Mouse (Mus musculus) forebrain, embryonic 14.5 days (tissue): ENCODE data around the gene Hs6st1. TPM values are rescaled to one million over a fixed set of nuclear protein-coding genes. Genes with fewer than 3 reads are reported as not detected.

Source experiments
- ATAC-seq: fragments of 200-750 bp; cut with Nextera tagmentation; 2 replicates; pipeline ENCODE4 v1.8.0; 2017; ENCODE audit warnings: mild to moderate bottlenecking, moderate library complexity
- DNase-seq: peaks from one replicate; pipeline ENCODE4 v3.0.0-alpha.2; 2015; ENCODE audit warnings: low spot score
- H3K27ac ChIP-seq: fragments of 300-500 bp; sonication (generic); 2 replicates; pipeline ENCODE4 v1.5.1; 2014; ENCODE audit warnings: low read depth, mild to moderate bottlenecking, control low read depth, low read length, moderate library complexity
- H3K27me3 ChIP-seq: fragments of 300-500 bp; sonication (generic); replicated peaks from 2 replicates; pipeline ENCODE4 v1.6.1; 2014; ENCODE audit warnings: low read length, control low read depth, mixed read lengths; ENCODE audit not compliant: control insufficient read depth, insufficient read depth
- H3K36me3 ChIP-seq: fragments of 300-500 bp; sonication (generic); 2 replicates; pipeline ENCODE4 v1.6.1; 2014; ENCODE audit warnings: low read length, control low read depth; ENCODE audit not compliant: control insufficient read depth, insufficient read depth
- H3K4me1 ChIP-seq: fragments of 300-500 bp; sonication (generic); 2 replicates; pipeline ENCODE4 v1.6.1; 2014; ENCODE audit warnings: antibody characterized with exemption, low read length, control low read depth; ENCODE audit not compliant: control insufficient read depth, insufficient read depth
- H3K4me2 ChIP-seq: fragments of 300-500 bp; sonication (generic); 2 replicates; pipeline ENCODE4 v1.6.1; 2014; ENCODE audit warnings: mild to moderate bottlenecking, control low read depth, low read length
- H3K4me3 ChIP-seq: fragments of 300-500 bp; sonication (generic); 2 replicates; pipeline ENCODE4 v1.5.1; 2014; ENCODE audit warnings: low read depth, low read length, control low read depth
- H3K9ac ChIP-seq: fragments of 300-500 bp; sonication (generic); 2 replicates; pipeline ENCODE4 v1.6.1; 2014; ENCODE audit warnings: mild to moderate bottlenecking, low read length, control low read depth, moderate library complexity
- H3K9me3 ChIP-seq: fragments of 300-500 bp; sonication (generic); replicated peaks from 2 replicates; pipeline ENCODE4 v1.6.1; 2016; ENCODE audit warnings: low read length, control low read depth, mixed read lengths; ENCODE audit not compliant: control insufficient read depth
- WGBS: fragments of 180-500 bp; shearing (Covaris S2); extraction: QIAGEN DNeasy Blood & Tissue Kit; methylation state at CpG from one replicate; pipeline ENCODE4 v1.1.7; 2014; 5-methylcytosine and 5-hydroxymethylcytosine counted together
- polyA plus RNA-seq: library from polyadenylated mRNA; unstranded; fragments of >200 nt; fragmentation: Nextera tagmentation; extraction: Ambion mirVana; gene quantifications from 2 replicates; pipeline ENCODE4 v1.2.1, GENCODE M21; 2014

The Hs6st1 gene
- polyA plus RNA-seq, 1 experiment from 2014 or later, result 10.6 TPM

GRCm38 (mm10) chr1:36132211-36132610 lies 64.0 kb downstream of the Hs6st1 start:
- Histone ChIP-seq H3K9ac (no peak overlapping the region), H3K9me3 (no peaks in the 10 kb centered on the region), H3K27ac (no peak overlapping the region), H3K36me3 (no peaks in the 10 kb centered on the region), H3K4me3 (no peak overlapping the region), H3K4me2 (no peak overlapping the region), H3K4me1 (no peaks in the 10 kb centered on the region), H3K27me3 (no peaks in the 10 kb centered on the region)
- DNase-seq, result no peak
- ATAC-seq, result no peak
- 71% methylated on average over 4 of the region's 4 CpGs for WGBS

- Histone ChIP-seq H3K4me3 (no peak overlapping the region), H3K4me1 (no peaks in the 10 kb centered on the region), H3K27me3 (no peaks in the 10 kb centered on the region), H3K9ac (no peak overlapping the region), H3K36me3 (no peaks in the 10 kb centered on the region), H3K9me3 (no peaks in the 10 kb centered on the region), H3K4me2 (no peak overlapping the region), H3K27ac (no peak overlapping the region)
- WGBS, result 82% methylated on average over 8 of the region's 8 CpGs
- no peak for ATAC-seq
- DNase-seq, result no peak
These were observed 64.8 kb downstream of the Hs6st1 start for GRCm38 (mm10) chr1:36133041-36133440.

GRCm38 (mm10) chr1:36133647-36134046 lies 65.4 kb downstream of the Hs6st1 start:
- ATAC-seq, result no peak
- WGBS, result 78% methylated on average over 3 of the region's 3 CpGs

GRCm38 (mm10) chr1:36134584-36134983 lies 66.4 kb downstream of the Hs6st1 start:
- Histone ChIP-seq H3K4me1 (no peaks in the 10 kb centered on the region), H3K9ac (no peak overlapping the region), H3K9me3 (no peaks in the 10 kb centered on the region), H3K4me3 (no peak overlapping the region), H3K36me3 (no peaks in the 10 kb centered on the region), H3K27me3 (no peaks in the 10 kb centered on the region), H3K4me2 (no peak overlapping the region), H3K27ac (no peak overlapping the region)
- DNase-seq, result peak; percentile 82
- peak; percentile 73 for ATAC-seq
- WGBS, result 1% methylated on average over 3 of the region's 3 CpGs

More at GRCm38 (mm10) chr1:36133647-36134046, 65.4 kb downstream of the Hs6st1 start:
- DNase-seq, result no peak
- no peak overlapping the region for H3K27ac ChIP-seq
- no peak overlapping the region for H3K4me2 ChIP-seq
- no peaks in the 10 kb centered on the region for H3K27me3 ChIP-seq
- H3K9ac ChIP-seq, result no peak overlapping the region
- no peaks in the 10 kb centered on the region for H3K4me1 ChIP-seq
- no peaks in the 10 kb centered on the region for H3K9me3 ChIP-seq
- H3K36me3 ChIP-seq, result no peaks in the 10 kb centered on the region
- no peak overlapping the region for H3K4me3 ChIP-seq

GRCm38 (mm10) chr1:36140311-36140710 lies 72.1 kb downstream of the Hs6st1 start:
- WGBS, result 94% methylated on average over 15 of the region's 15 CpGs

DNA sequence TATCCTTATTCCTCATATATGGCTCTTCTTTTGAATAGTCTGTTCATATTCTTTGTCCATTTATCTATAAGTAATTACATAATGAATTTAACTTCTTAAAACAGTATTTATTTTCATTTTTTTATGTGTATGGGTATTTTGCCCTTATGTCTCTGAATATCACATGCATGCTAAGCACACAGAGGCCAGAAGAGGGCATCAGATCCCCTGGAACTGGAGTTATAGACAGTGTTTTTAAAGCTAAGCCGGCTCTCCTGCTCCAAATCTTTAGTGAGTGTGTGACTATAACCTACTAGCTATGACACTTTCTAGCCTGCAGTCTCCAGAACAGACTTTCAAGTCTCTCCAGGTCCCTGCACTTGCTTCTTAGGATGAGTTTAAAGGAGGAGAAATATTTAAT lies 76.8 kb downstream of the Hs6st1 start:
- Histone ChIP-seq H3K4me1 (no peaks in the 10 kb centered on the region), H3K36me3 (peaks cover 78% of the 10 kb centered on the region), H3K9me3 (no peaks in the 10 kb centered on the region), H3K4me2 (no peak overlapping the region), H3K27me3 (no peaks in the 10 kb centered on the region), H3K4me3 (no peak overlapping the region), H3K9ac (no peak overlapping the region), H3K27ac (no peak overlapping the region)
- peak; percentile 52; the same call in 1 of the 2 replicates for ATAC-seq
- WGBS, result 24% methylated on average over 1 of the region's 1 CpGs
- peak; percentile 63 for DNase-seq

More at GRCm38 (mm10) chr1:36140311-36140710, 72.1 kb downstream of the Hs6st1 start:
- Histone ChIP-seq H3K27ac (no peak overlapping the region), H3K4me3 (no peak overlapping the region), H3K27me3 (no peaks in the 10 kb centered on the region), H3K9me3 (no peaks in the 10 kb centered on the region), H3K4me2 (no peak overlapping the region), H3K36me3 (peaks cover 33% of the 10 kb centered on the region), H3K9ac (no peak overlapping the region), H3K4me1 (no peaks in the 10 kb centered on the region)
- no peak for ATAC-seq
- no peak for DNase-seq

DNA sequence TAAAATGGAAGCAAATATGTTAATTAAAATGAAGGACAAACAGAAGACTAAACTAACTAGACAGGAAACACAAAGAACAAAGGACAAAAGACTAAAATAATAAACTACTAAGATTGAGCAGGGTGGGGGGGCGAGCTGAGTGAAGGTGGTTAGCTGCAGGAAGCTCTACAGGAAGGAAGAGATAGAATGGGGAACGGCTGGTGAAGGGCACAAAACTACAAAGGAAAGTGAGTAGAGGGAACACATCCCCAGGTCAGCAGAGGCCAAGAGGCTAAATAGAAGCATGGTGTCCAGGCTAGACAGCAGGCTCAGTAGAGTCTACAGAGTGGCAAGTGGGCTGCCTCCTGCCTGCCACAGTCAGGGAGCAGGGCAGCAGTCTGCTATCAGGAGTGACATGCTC lies 80.6 kb downstream of the Hs6st1 start:
- no peaks in the 10 kb centered on the region for H3K27me3 ChIP-seq
- 78% methylated on average over 2 of the region's 2 CpGs for whole genome bisulfite sequencing
- H3K27ac ChIP-seq, result no peak overlapping the region
- no peak for ATAC-seq
- DNase-seq, result no peak
- H3K4me3 ChIP-seq, result no peak overlapping the region
- H3K4me2 ChIP-seq, result no peak overlapping the region
- H3K9me3 ChIP-seq, result no peaks in the 10 kb centered on the region
- peaks cover 95% of the 10 kb centered on the region for H3K36me3 ChIP-seq
- H3K4me1 ChIP-seq, result no peaks in the 10 kb centered on the region
- no peak overlapping the region for H3K9ac ChIP-seq

DNA sequence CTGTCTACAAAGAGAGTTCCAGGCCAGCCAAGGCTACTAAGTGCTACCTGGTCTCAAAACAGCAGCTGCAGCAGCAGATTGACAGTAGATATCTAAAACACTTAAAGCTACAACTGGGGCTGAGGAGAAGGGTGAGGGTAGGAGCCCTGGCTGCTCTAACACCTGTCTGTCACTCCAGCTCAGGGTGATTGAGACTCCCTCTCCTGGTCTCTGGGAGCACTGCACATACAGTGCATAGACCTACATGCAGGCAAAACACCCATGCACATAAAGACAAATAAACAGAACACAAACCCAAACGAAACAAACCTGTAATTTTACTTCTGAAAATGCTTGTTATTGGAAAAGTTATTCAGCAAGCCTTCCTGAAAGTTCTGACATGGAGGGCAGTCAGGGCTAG lies 81.2 kb downstream of the Hs6st1 start:
- no peak overlapping the region for H3K4me3 ChIP-seq
- DNase-seq (peak; percentile 24), ATAC-seq (no peak; the same call in 1 of the 2 replicates)
- no peaks in the 10 kb centered on the region for H3K4me1 ChIP-seq
- H3K36me3 ChIP-seq, result peaks cover 95% of the 10 kb centered on the region
- no peak overlapping the region for H3K4me2 ChIP-seq
- H3K9ac ChIP-seq, result no peak overlapping the region
- WGBS, result 82% methylated on average over 1 of the region's 1 CpGs
- no peak overlapping the region for H3K27ac ChIP-seq
- H3K27me3 ChIP-seq, result no peaks in the 10 kb centered on the region
- H3K9me3 ChIP-seq, result no peaks in the 10 kb centered on the region
